Mouse (Mus musculus) hindbrain, embryonic 14.5 days (tissue): Measurements from ENCODE around the gene Miga1. TPM values are rescaled to one million over a fixed set of nuclear protein-coding genes. Genes with fewer than 3 reads are reported as not detected.

Experiments used
- ATAC-seq: fragments of 200-750 bp; cut with Nextera tagmentation; 2 replicates; pipeline ENCODE4 v1.8.0; 2017; ENCODE audit warnings: moderate number of reproducible peaks, mild to moderate bottlenecking, moderate TSS enrichment, moderate library complexity; ENCODE audit not compliant: low FRiP score
- DNase-seq: peaks from one replicate; pipeline ENCODE4 v3.0.0-alpha.2; 2015; ENCODE audit warnings: low spot score
- H3K27ac ChIP-seq: fragments of 300-500 bp; sonication (generic); 2 replicates; pipeline ENCODE4 v1.5.1; 2014; ENCODE audit warnings: mild to moderate bottlenecking, moderate library complexity
- H3K27me3 ChIP-seq: fragments of 300-500 bp; sonication (generic); 2 replicates; pipeline ENCODE4 v1.6.1; 2014; ENCODE audit warnings: mild to moderate bottlenecking, low read length, mixed read lengths; ENCODE audit not compliant: control insufficient read depth, insufficient read depth
- H3K36me3 ChIP-seq: fragments of 300-500 bp; sonication (generic); replicated peaks from 2 replicates; pipeline ENCODE4 v1.6.1; 2014; ENCODE audit not compliant: control insufficient read depth, insufficient read depth
- H3K4me1 ChIP-seq: fragments of 300-500 bp; sonication (generic); replicated peaks from 2 replicates; pipeline ENCODE4 v1.6.1; 2014; ENCODE audit warnings: antibody characterized with exemption, low read length, mixed read lengths; ENCODE audit not compliant: control insufficient read depth, insufficient read depth
- H3K4me2 ChIP-seq: fragments of 300-500 bp; sonication (generic); replicated peaks from 2 replicates; pipeline ENCODE4 v1.6.1; 2014; ENCODE audit warnings: mild to moderate bottlenecking, moderate library complexity
- H3K4me3 ChIP-seq: fragments of 300-500 bp; sonication (generic); replicated peaks from 2 replicates; pipeline ENCODE4 v1.5.1; 2014; ENCODE audit warnings: mild to moderate bottlenecking, low read length
- H3K9ac ChIP-seq: fragments of 300-500 bp; sonication (generic); 2 replicates; pipeline ENCODE4 v1.6.1; 2014
- H3K9me3 ChIP-seq: fragments of 300-500 bp; sonication (generic); 2 replicates; pipeline ENCODE4 v1.6.1; 2016; ENCODE audit warnings: low read length; ENCODE audit not compliant: control insufficient read depth
- WGBS: fragments of 180-500 bp; shearing (Covaris S2); extraction: QIAGEN DNeasy Blood & Tissue Kit; methylation state at CpG from one replicate; pipeline ENCODE4 v1.1.7; 2014; 5-methylcytosine and 5-hydroxymethylcytosine counted together
- polyA plus RNA-seq: library from polyadenylated mRNA; unstranded; fragments of >200 nt; fragmentation: Nextera tagmentation; extraction: Ambion mirVana; gene quantifications from 2 replicates; pipeline ENCODE4 v1.2.1, GENCODE M21; 2014

The Miga1 gene
- 18.9 and 20.1 TPM in 2 replicates for polyA plus RNA-seq

GRCm38 (mm10) chr3:152339862-152340557, at the start of gene Miga1:
Miga1 (minus strand) TSS chr3:152340407.
- Histone ChIP-seq H3K27me3 (no peaks in the 10 kb centered on the region), H3K36me3 (peaks cover 27% of the 10 kb centered on the region), H3K4me3 (peak within 1 kb of the TSS; percentile 88), H3K4me2 (peak within 1 kb of the TSS; percentile 59), H3K9ac (peak within 1 kb of the TSS; percentile 71), H3K9me3 (no peaks in the 10 kb centered on the region), H3K27ac (peak within 1 kb of the TSS; percentile 66), H3K4me1 (peaks cover 7% of the 10 kb centered on the region)
- 3% methylated on average over 53 of the region's 54 CpGs for WGBS
- ATAC-seq, result peak; percentile 95
- DNase-seq, result peak; percentile 86

GRCm38 (mm10) chr3:152384106-152384505, 43.9 kb upstream of the Miga1 start:
- Histone ChIP-seq H3K4me3 (no peak overlapping the region), H3K9ac (no peak overlapping the region), H3K4me1 (no peaks in the 10 kb centered on the region), H3K36me3 (peaks cover 82% of the 10 kb centered on the region), H3K9me3 (no peaks in the 10 kb centered on the region), H3K4me2 (no peak overlapping the region), H3K27ac (no peak overlapping the region), H3K27me3 (no peaks in the 10 kb centered on the region)
- DNase-seq, result no peak
- WGBS, result 66% methylated on average over 11 of the region's 11 CpGs
- no peak for ATAC-seq

GRCm38 (mm10) chr3:152376063-152376462, 35.9 kb upstream of the Miga1 start:
- Histone ChIP-seq H3K27ac (no peak overlapping the region), H3K4me1 (no peaks in the 10 kb centered on the region), H3K27me3 (no peaks in the 10 kb centered on the region), H3K4me3 (no peak overlapping the region), H3K9ac (no peak overlapping the region), H3K4me2 (no peak overlapping the region), H3K9me3 (no peaks in the 10 kb centered on the region), H3K36me3 (peaks cover 93% of the 10 kb centered on the region)
- ATAC-seq (no peak), DNase-seq (no peak)
- WGBS, result 89% methylated on average over 4 of the region's 4 CpGs

- no peaks in the 10 kb centered on the region for H3K9me3 ChIP-seq
- no peak overlapping the region for H3K9ac ChIP-seq
- H3K27me3 ChIP-seq, result no peaks in the 10 kb centered on the region
- H3K27ac ChIP-seq, result no peak overlapping the region
- H3K4me1 ChIP-seq, result no peaks in the 10 kb centered on the region
- H3K4me3 ChIP-seq, result no peak overlapping the region
- no peak overlapping the region for H3K4me2 ChIP-seq
- peaks cover 97% of the 10 kb centered on the region for H3K36me3 ChIP-seq
- DNase-seq, result no peak
- WGBS, result 93% methylated on average over 2 of the region's 2 CpGs
- ATAC-seq, result no peak
These were observed 24.0 kb upstream of the Miga1 start for GRCm38 (mm10) chr3:152364181-152364580.

- no peaks in the 10 kb centered on the region for H3K4me1 ChIP-seq
- ATAC-seq (no peak), DNase-seq (no peak)
- H3K4me3 ChIP-seq, result no peak overlapping the region
- no peaks in the 10 kb centered on the region for H3K27me3 ChIP-seq
- H3K9ac ChIP-seq, result no peak overlapping the region
- no peak overlapping the region for H3K4me2 ChIP-seq
- WGBS, result 86% methylated on average over 7 of the region's 7 CpGs
- no peak overlapping the region for H3K27ac ChIP-seq
- peaks cover 48% of the 10 kb centered on the region for H3K36me3 ChIP-seq
- no peaks in the 10 kb centered on the region for H3K9me3 ChIP-seq
These were observed 18.9 kb upstream of the Miga1 start for GRCm38 (mm10) chr3:152359151-152359550.

GRCm38 (mm10) chr3:152356751-152357150, 16.5 kb upstream of the Miga1 start:
- Histone ChIP-seq H3K9me3 (no peaks in the 10 kb centered on the region), H3K4me1 (no peaks in the 10 kb centered on the region; the same call in 1 of the 2 replicates), H3K9ac (no peak overlapping the region), H3K27ac (no peak overlapping the region), H3K27me3 (no peaks in the 10 kb centered on the region), H3K4me2 (no peak overlapping the region), H3K36me3 (peaks cover 24% of the 10 kb centered on the region), H3K4me3 (no peak overlapping the region)
- WGBS, result 84% methylated on average over 9 of the region's 9 CpGs
- DNase-seq (no peak), ATAC-seq (no peak)

- Histone ChIP-seq H3K9me3 (no peaks in the 10 kb centered on the region), H3K4me1 (no peaks in the 10 kb centered on the region; the same call in 1 of the 2 replicates), H3K9ac (no peak overlapping the region), H3K4me2 (no peak overlapping the region), H3K27me3 (no peaks in the 10 kb centered on the region), H3K27ac (no peak overlapping the region), H3K36me3 (peaks cover 12% of the 10 kb centered on the region), H3K4me3 (no peak overlapping the region)
- DNase-seq (no peak), ATAC-seq (no peak)
- 61% methylated on average over 5 of the region's 5 CpGs for WGBS
These were observed 15.2 kb upstream of the Miga1 start for GRCm38 (mm10) chr3:152355361-152355760.

- H3K27me3 ChIP-seq, result no peaks in the 10 kb centered on the region
- H3K9ac ChIP-seq, result no peak overlapping the region
- H3K27ac ChIP-seq, result no peak overlapping the region
- DNase-seq (no peak), ATAC-seq (peak; percentile 42)
- H3K9me3 ChIP-seq, result no peaks in the 10 kb centered on the region
- H3K4me2 ChIP-seq, result no peak overlapping the region
- WGBS, result 64% methylated on average over 10 of the region's 10 CpGs
- H3K4me3 ChIP-seq, result no peak overlapping the region
- no peaks in the 10 kb centered on the region for H3K36me3 ChIP-seq
- no peaks in the 10 kb centered on the region; the same call in none of the 2 replicates for H3K4me1 ChIP-seq
These were observed 13.4 kb upstream of the Miga1 start for GRCm38 (mm10) chr3:152353434-152354177.

GRCm38 (mm10) chr3:152352289-152352688, 12.1 kb upstream of the Miga1 start:
- ATAC-seq (no peak), DNase-seq (no peak)
- H3K4me2 ChIP-seq, result no peak overlapping the region
- no peak overlapping the region for H3K27ac ChIP-seq
- WGBS, result 95% methylated on average over 4 of the region's 4 CpGs
- H3K9me3 ChIP-seq, result no peaks in the 10 kb centered on the region
- H3K9ac ChIP-seq, result no peak overlapping the region
- H3K36me3 ChIP-seq, result no peaks in the 10 kb centered on the region
- H3K27me3 ChIP-seq, result no peaks in the 10 kb centered on the region
- H3K4me1 ChIP-seq, result peaks cover 10% of the 10 kb centered on the region
- H3K4me3 ChIP-seq, result no peak overlapping the region
